Mouse (Mus musculus) gastrocnemius, adult 2 months (tissue): ENCODE results near the gene Tle4. TPM values are rescaled to one million over a fixed set of nuclear protein-coding genes. Genes with fewer than 3 reads are reported as not detected.

Experiments used
- DNase-seq: peaks from one replicate; pipeline ENCODE4 v3.0.0; 2022
- H3K27ac ChIP-seq: fragments of 200-600 bp; 2 replicates; pipeline ENCODE4 v1.8.1; 2022; ENCODE audit warnings: mild to moderate bottlenecking
- H3K4me3 ChIP-seq: fragments of 200-600 bp; 2 replicates; pipeline ENCODE4 v1.8.1; 2022; ENCODE audit warnings: mild to moderate bottlenecking, moderate library complexity
- CTCF ChIP-seq: fragments of 200-600 bp; IDR thresholded peaks from 2 replicates; pipeline ENCODE4 v1.8.1; 2022; ENCODE audit warnings: antibody characterized with exemption, mild to moderate bottlenecking, moderate library complexity
- intact Hi-C: fragments of 180-260 bp; cut with DNase I; formaldehyde crosslinking; loops from one replicate; pipeline ENCODE4 v1.15.1; 2025
- total RNA-seq, 2 experiments: library from RNA; stranded (reverse); gene quantifications; 2 replicates each; pipeline ENCODE4 v1.2.3; 2021

The Tle4 gene
- total RNA-seq, 2 experiments from 2014 or later, result 17.8 to 20.8 TPM

- no peak for DNase-seq
- intact Hi-C loops, result no loop called here
- Histone ChIP-seq H3K4me3 (no peak overlapping the region), H3K27ac (no peak overlapping the region)
- no peak for TF ChIP-seq CTCF
These were observed 94.0 kb downstream of the Tle4 start for GRCm38 (mm10) chr19:14503862-14504261.

GRCm38 (mm10) chr19:14502234-14502633, 95.6 kb downstream of the Tle4 start:
- DNase-seq, result no peak
- Histone ChIP-seq H3K4me3 (no peak overlapping the region), H3K27ac (no peak overlapping the region)
- TF ChIP-seq CTCF, result no peak
- intact Hi-C loops, result no loop called here

- intact Hi-C loops, result no loop called here
- no peak for DNase-seq
- TF ChIP-seq CTCF, result no peak
These were observed 97.9 kb downstream of the Tle4 start for GRCm38 (mm10) chr19:14499835-14500425.

GRCm38 (mm10) chr19:14493047-14493446, 104.8 kb downstream of the Tle4 start:
- Histone ChIP-seq H3K4me3 (no peak overlapping the region), H3K27ac (no peak overlapping the region)
- no peak for TF ChIP-seq CTCF
- intact Hi-C loops, result no loop called here
- no peak for DNase-seq

More at GRCm38 (mm10) chr19:14499835-14500425, 97.9 kb downstream of the Tle4 start:
- Histone ChIP-seq H3K27ac (no peak overlapping the region), H3K4me3 (no peak overlapping the region)

GRCm38 (mm10) chr19:14487180-14487579, 110.7 kb downstream of the Tle4 start:
- TF ChIP-seq CTCF, result no peak
- peak; percentile 23 for DNase-seq
- H3K27ac ChIP-seq, result no peak overlapping the region
- intact Hi-C loops, result no loop called here
- no peak overlapping the region for H3K4me3 ChIP-seq

- Histone ChIP-seq H3K27ac (no peak overlapping the region), H3K4me3 (no peak overlapping the region)
- TF ChIP-seq CTCF, result no peak
- intact Hi-C loops, result no loop called here
- no peak for DNase-seq
These were observed 112.7 kb downstream of the Tle4 start for GRCm38 (mm10) chr19:14485176-14485575.

GRCm38 (mm10) chr19:14482562-14483138, 115.2 kb downstream of the Tle4 start:
- H3K4me3 ChIP-seq, result no peak overlapping the region
- no peak for DNase-seq
- H3K27ac ChIP-seq, result no peak overlapping the region
- TF ChIP-seq CTCF, result no peak
- intact Hi-C loops, result no loop called here

- no peak for DNase-seq
- no peak for TF ChIP-seq CTCF
- intact Hi-C loops, result no loop called here
- Histone ChIP-seq H3K27ac (no peak overlapping the region), H3K4me3 (no peak overlapping the region)
These were observed 115.9 kb downstream of the Tle4 start for GRCm38 (mm10) chr19:14481796-14482561.

- TF ChIP-seq CTCF, result no peak
- DNase-seq, result no peak
- Histone ChIP-seq H3K4me3 (no peak overlapping the region), H3K27ac (no peak overlapping the region)
- intact Hi-C loops, result no loop called here
These were observed 118.1 kb downstream of the Tle4 start for GRCm38 (mm10) chr19:14479711-14480110.

- no peak for TF ChIP-seq CTCF
- DNase-seq, result no peak
- Histone ChIP-seq H3K27ac (no peak overlapping the region), H3K4me3 (no peak overlapping the region)
- intact Hi-C loops, result no loop called here
These were observed 128.5 kb downstream of the Tle4 start for GRCm38 (mm10) chr19:14469325-14469724.

- Histone ChIP-seq H3K4me3 (no peak overlapping the region), H3K27ac (no peak overlapping the region)
- DNase-seq, result no peak
- no peak for TF ChIP-seq CTCF
- intact Hi-C loops, result no loop called here
These were observed 129.1 kb downstream of the Tle4 start for GRCm38 (mm10) chr19:14468733-14469132.

GRCm38 (mm10) chr19:14466020-14466419, 131.8 kb downstream of the Tle4 start:
- H3K4me3 ChIP-seq, result no peak overlapping the region
- DNase-seq, result no peak
- H3K27ac ChIP-seq, result no peak overlapping the region
- no peak for TF ChIP-seq CTCF
- intact Hi-C loops, result no loop called here

- no peak overlapping the region for H3K27ac ChIP-seq
- no peak for DNase-seq
- no peak overlapping the region for H3K4me3 ChIP-seq
- no peak for TF ChIP-seq CTCF
- intact Hi-C loops, result no loop called here
These were observed 134.4 kb downstream of the Tle4 start for GRCm38 (mm10) chr19:14463281-14464079.
